Mouse (Mus musculus): ENCODE data around the gene Ttll5.

Ttll5 gene

GRCm38 (mm10) chr12:85824438-85825264 lies at the start of gene Ttll5, which contains the start of gene Erg28:
TSS of gene Ttll5 (plus strand) at chr12:85824659.
TSS of gene Erg28 (minus strand) at chr12:85824550.
- DNase-seq (ENCODE audit: low read depth) = peak; percentile 98

DNA sequence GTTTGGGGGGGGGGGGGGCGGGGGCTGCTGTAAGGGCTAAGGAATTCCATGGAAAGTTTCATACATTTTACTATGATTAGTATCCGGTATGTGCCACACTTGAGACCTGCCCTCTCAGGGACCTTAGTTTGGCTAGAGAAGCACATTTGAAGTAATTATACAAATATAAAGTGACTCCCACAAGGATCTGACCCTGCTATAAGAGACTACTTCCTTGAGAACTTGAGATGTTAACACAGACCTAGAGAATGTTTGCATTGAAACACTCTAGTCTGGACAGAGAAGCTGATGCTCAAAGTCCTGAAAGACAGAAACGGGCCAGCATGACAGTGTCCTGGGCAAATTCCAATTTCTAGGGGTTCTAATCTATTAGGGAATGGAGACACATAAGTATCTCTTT lies 45.5 kb upstream of the Ttll5 start:
- no peak for DNase-seq (ENCODE audit: low read depth)

GRCm38 (mm10) chr12:85779707-85780106 lies 44.8 kb upstream of the Ttll5 start:
- no peak for DNase-seq (ENCODE audit: low read depth)

GRCm38 (mm10) chr12:85781606-85782005 lies 42.9 kb upstream of the Ttll5 start:
- no peak for DNase-seq (ENCODE audit: low read depth)

- no peak for DNase-seq (ENCODE audit: low read depth)
Observed at GRCm38 (mm10) chr12:85784916-85785815, 39.3 kb upstream of the Ttll5 start.

GRCm38 (mm10) chr12:85792158-85792557 lies 32.3 kb upstream of the Ttll5 start:
- no peak for DNase-seq (ENCODE audit: low read depth)

- no peak for DNase-seq (ENCODE audit: low read depth)
Observed at GRCm38 (mm10) chr12:85792821-85793346, 31.6 kb upstream of the Ttll5 start.

- no peak for DNase-seq (ENCODE audit: low read depth)
Observed at GRCm38 (mm10) chr12:85794094-85794493, 30.4 kb upstream of the Ttll5 start.

GRCm38 (mm10) chr12:85795551-85795950 lies 28.9 kb upstream of the Ttll5 start:
- DNase-seq (ENCODE audit: low read depth) = no peak

- no peak for DNase-seq (ENCODE audit: low read depth)
Observed at GRCm38 (mm10) chr12:85800031-85800430, 24.4 kb upstream of the Ttll5 start.

DNA sequence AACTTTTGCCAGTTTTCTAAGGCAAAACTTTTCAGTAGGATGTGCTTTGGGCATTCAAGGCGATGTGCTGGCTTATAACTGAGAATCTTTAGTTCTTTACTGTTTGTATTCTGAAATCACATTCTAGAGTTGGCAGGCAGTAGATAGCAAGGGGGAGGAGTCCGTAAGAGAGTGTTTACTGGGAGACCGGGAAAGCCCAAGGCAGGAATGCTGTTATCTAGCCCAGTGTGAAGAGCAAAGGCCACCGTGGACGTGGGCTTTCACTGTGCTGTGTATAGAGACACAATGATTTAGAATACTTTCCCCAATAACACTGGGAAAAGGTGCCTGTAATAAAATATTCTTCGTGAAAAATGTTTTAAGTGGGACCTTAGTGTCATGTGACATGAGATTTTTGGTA lies 14.7 kb upstream of the Ttll5 start:
- DNase-seq (ENCODE audit: low read depth) = no peak

- DNase-seq (ENCODE audit: low read depth) = no peak
Observed at GRCm38 (mm10) chr12:85810959-85811358, 13.5 kb upstream of the Ttll5 start.

DNA sequence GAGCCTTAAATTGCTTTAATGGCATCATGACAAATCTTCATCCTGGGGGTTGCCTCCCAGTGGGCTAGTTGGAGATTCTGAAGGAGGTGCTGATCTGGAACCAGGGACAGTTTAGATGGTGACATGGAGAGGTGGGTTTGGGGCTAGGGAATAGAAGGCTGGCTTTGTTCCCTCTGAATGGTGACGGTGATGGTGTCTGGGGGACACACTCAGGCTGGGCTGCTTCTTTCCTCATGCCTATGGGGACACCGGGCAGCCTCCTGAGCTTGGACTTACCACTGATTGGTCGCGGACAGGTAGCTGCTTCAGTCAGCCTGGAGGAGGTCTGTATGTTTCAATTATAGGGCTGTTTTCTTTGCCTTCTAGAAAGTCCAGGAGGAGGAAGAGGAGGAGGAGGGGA lies 12.8 kb upstream of the Ttll5 start:
- DNase-seq (ENCODE audit: low read depth) = no peak

GRCm38 (mm10) chr12:85813599-85813998 lies 10.9 kb upstream of the Ttll5 start:
- no peak for DNase-seq (ENCODE audit: low read depth)

GRCm38 (mm10) chr12:85822051-85822450 lies 2.4 kb upstream of the Ttll5 start:
- DNase-seq (ENCODE audit: low read depth) = no peak

- no peak for DNase-seq (ENCODE audit: low read depth)
Observed at GRCm38 (mm10) chr12:85825361-85825760, 902 bp downstream of the Ttll5 start.

- DNase-seq (ENCODE audit: low read depth) = no peak
Observed at GRCm38 (mm10) chr12:85825822-85826221, 1.4 kb downstream of the Ttll5 start.

DNA sequence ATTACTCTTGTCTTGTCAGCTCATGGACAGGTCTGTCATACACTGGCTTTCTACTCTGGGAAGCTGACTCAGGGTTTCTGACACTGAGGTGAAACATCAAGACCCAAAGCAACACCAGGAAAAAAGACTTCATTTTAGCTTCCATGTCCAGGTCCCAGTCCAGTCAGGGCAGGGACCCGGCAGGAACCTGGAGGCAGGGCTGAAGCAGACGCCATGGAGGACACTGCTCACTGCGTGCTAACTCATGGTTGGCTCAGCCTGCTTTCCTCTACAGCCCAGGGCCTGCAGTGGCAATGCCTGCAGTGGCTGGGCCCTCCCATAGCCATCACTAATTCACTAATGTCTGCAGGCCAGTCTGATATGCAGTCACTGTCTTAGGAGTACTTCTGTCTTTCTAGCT lies 4.4 kb downstream of the Ttll5 start:
- no peak for DNase-seq (ENCODE audit: low read depth)

DNA sequence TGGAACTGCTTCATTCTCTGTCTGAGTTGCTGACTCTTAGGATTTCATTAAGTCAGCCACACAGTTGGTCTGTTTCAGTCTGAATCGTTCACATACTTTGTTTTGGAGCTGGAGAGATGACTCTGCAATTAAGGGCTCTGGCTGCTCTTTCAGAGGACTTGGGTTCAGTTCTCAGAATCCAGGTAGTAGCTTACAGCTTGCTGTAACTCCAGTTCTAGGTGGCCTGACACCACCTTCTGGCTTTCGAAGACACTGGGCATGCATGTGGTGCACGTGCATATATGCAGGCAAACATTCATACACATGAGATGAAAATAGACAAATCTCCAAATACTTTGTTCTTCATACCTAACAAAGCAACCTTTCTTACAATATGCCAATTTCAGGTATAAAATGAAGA lies 5.4 kb downstream of the Ttll5 start:
- DNase-seq (ENCODE audit: low read depth) = no peak

- no peak for DNase-seq (ENCODE audit: low read depth)
Observed at GRCm38 (mm10) chr12:85830691-85831090, 6.2 kb downstream of the Ttll5 start.

DNA sequence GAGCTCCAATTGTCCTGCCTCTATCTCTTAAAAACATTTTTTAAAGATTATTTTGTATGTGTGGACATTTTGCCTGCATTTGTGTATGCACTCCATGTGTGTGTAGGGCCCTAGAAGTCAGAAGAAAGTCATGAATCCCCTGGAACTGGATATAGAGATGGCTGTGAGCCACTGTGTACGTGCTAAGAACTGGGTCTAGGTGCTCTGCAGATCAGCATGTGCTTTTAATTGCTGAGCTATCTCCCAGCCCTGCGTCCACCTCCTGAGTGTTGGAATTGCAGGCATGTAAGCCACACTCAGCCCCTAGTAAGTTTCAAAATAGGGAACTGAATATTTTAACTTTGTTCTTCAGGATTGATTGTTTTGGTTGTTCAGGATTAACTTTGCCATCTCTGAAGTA lies 10.1 kb downstream of the Ttll5 start:
- no peak for DNase-seq (ENCODE audit: low read depth)

- DNase-seq (ENCODE audit: low read depth) = no peak
Observed at GRCm38 (mm10) chr12:85837765-85838164, 13.3 kb downstream of the Ttll5 start.
